Mouse (Mus musculus) MEL (cell line): Measurements from ENCODE around the gene Prkcg.

Experiments
- CHD2 ChIP-seq: IDR thresholded peaks from 2 replicates; pipeline ENCODE4 v1.6.1; 2011; ENCODE audit warnings: low read length, improper control_type of control experiment
- CTCF ChIP-seq, 3 experiments: IDR thresholded peaks in 2 of 3; conservative IDR thresholded peaks in 1 of 3; 2 replicates each; pipeline ENCODE4 v1.5.1; 2011 to 2012; ENCODE audit warnings: low read length in 3 of 3, low read depth in 2 of 3, mild to moderate bottlenecking in 2 of 3, improper control_type of control experiment in 1 of 3, inconsistent platforms in 1 of 3, mixed read lengths in 1 of 3, moderate library complexity in 1 of 3; ENCODE audit not compliant: control insufficient read depth in 1 of 3, insufficient read depth in 1 of 3, poor library complexity in 1 of 3, severe bottlenecking in 1 of 3
- E2F4 ChIP-seq: IDR thresholded peaks from 2 replicates; pipeline ENCODE4 v1.6.1; 2011; ENCODE audit warnings: low read depth, low read length, improper control_type of control experiment, borderline replicate concordance
- HCFC1 ChIP-seq: IDR thresholded peaks from 2 replicates; pipeline ENCODE4 v1.6.1; 2012; ENCODE audit warnings: low read depth, mild to moderate bottlenecking, inconsistent platforms, low read length, improper control_type of control experiment, moderate library complexity
- KAT2A ChIP-seq: conservative IDR thresholded peaks from 2 replicates; pipeline ENCODE4 v1.6.1; 2012; ENCODE audit warnings: low read depth, low read length, improper control_type of control experiment, inconsistent platforms
- POLR2A ChIP-seq, 2 experiments: IDR thresholded peaks; 2 replicates each; pipeline ENCODE4 v1.6.1; 2011 to 2012; ENCODE audit warnings: low read length in 2 of 2, mild to moderate bottlenecking in 2 of 2, control low read depth in 1 of 2, improper control_type of control experiment in 1 of 2, low read depth in 1 of 2, moderate library complexity in 1 of 2; ENCODE audit not compliant: control insufficient read depth in 1 of 2, insufficient read depth in 1 of 2, poor library complexity in 1 of 2
- RCOR1 ChIP-seq: IDR thresholded peaks from 2 replicates; pipeline ENCODE4 v1.6.1; 2012; ENCODE audit warnings: low read depth, mild to moderate bottlenecking, inconsistent platforms, low read length, improper control_type of control experiment
- TBP ChIP-seq: IDR thresholded peaks from 2 replicates; pipeline ENCODE4 v1.8.0; 2011; ENCODE audit warnings: low read depth, low read length, improper control_type of control experiment
- ZKSCAN1 ChIP-seq: IDR thresholded peaks from 2 replicates; pipeline ENCODE4 v1.6.1; 2012; ENCODE audit warnings: low read depth, mild to moderate bottlenecking, inconsistent platforms, low read length, improper control_type of control experiment, moderate library complexity

DNA sequence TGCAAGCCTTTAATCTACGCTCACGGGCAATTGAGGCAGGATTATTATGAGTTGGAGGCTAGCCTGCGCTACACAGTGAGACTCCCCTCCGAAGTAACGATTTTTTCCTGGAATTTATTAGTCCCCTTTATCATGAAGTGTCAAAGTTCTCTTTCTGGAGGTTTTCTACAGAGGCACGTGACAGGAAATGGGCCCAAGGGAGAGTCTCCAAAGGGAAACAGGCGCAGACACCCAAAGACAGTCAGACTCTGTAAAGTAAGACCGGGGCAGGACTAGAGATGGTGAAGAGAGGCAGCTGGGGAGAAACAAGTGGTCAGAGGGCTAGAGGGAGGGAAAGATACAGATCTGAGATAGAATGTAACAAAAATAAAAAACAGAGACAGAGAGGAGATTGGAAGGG lies 21.1 kb upstream of the Prkcg start:
- TF ChIP-seq ZKSCAN1 (no peak), CHD2 (no peak), KAT2A (no peak), TBP (no peak), RCOR1 (no peak), CTCF (IDR thresholded peaks at IDR 0.05 in 2 of 3, conservative IDR thresholded peaks at IDR 0.05 in 1 of 3; ENCODE audit: control insufficient read depth in 1 of 3, insufficient read depth in 1 of 3, low read depth in 2 of 3, low read length in 3 of 3, poor library complexity in 1 of 3, severe bottlenecking in 1 of 3) (no peak), POLR2A (IDR thresholded peaks at IDR 0.05; ENCODE audit: control insufficient read depth in 1 of 2, insufficient read depth in 1 of 2, low read depth in 1 of 2, low read length in 2 of 2, poor library complexity in 1 of 2) (no peak), E2F4 (no peak), HCFC1 (no peak)
